Mouse (Mus musculus): ENCODE measurements around the gene Nol3. TPM values are rescaled to one million over a fixed set of nuclear protein-coding genes. Genes with fewer than 3 reads are reported as not detected.
"Not testable (repeated sequence)": the region's sequence is repeated elsewhere in the genome, so short reads cannot be mapped to it uniquely, and the experiment has no call there.

Gene Nol3
- polyA plus RNA-seq, 1 experiment, result 15.5 TPM

DNA sequence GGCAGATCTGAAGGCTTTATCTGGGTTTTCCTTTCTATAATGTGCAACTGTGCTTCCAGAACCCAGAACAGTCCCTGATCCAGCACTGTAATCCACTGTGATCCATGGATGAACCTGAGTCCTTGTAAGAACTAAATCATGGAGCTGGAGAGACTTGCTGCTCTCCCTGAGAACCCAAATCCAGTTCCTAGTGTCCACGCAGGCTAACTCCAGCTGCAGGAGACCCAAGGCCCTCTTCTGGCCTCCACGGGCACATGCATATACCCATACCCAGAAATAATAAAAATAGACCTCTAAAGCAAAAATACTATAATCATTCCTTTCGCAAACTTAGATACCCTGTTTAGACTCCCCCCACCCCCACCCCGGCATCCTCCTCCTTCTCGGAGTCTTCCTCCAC is 12.3 kb downstream of the Nol3 start:
- Histone ChIP-seq H3K4me3 (ENCODE audit: insufficient read depth, low read length) (peak overlapping the region; percentile 43), H3K4me1 (ENCODE audit: control insufficient read depth, insufficient read depth, low read length) (peaks cover 2% of the 10 kb centered on the region; the same call in 1 of the 2 replicates), H3K27ac (ENCODE audit: insufficient read depth, low read length) (no peak overlapping the region)
- no peak for TF ChIP-seq POLR2A (IDR thresholded peaks at IDR 0.05; ENCODE audit: extremely low read depth, insufficient read depth, low read length)
- no peak for TF ChIP-seq CTCF (IDR thresholded peaks at IDR 0.05; ENCODE audit: extremely low read depth, insufficient read depth, low read length)

- H3K4me1 ChIP-seq (ENCODE audit: control insufficient read depth, insufficient read depth, low read length), result peaks cover 2% of the 10 kb centered on the region; the same call in 1 of the 2 replicates
- H3K4me3 ChIP-seq (ENCODE audit: insufficient read depth, low read length), result peak overlapping the region; percentile 43
- H3K27ac ChIP-seq (ENCODE audit: insufficient read depth, low read length), result peak overlapping the region; percentile 18; the same call in 1 of the 2 replicates
- TF ChIP-seq POLR2A (IDR thresholded peaks at IDR 0.05; ENCODE audit: extremely low read depth, insufficient read depth, low read length) (peak; percentile 58; the same call in 1 of the 2 replicates), CTCF (IDR thresholded peaks at IDR 0.05; ENCODE audit: extremely low read depth, insufficient read depth, low read length) (no peak)
Observed at GRCm38 (mm10) chr8:105288958-105289732, 13.2 kb downstream of the Nol3 start.

- TF ChIP-seq POLR2A (IDR thresholded peaks at IDR 0.05; ENCODE audit: extremely low read depth, insufficient read depth, low read length) (no peak), CTCF (IDR thresholded peaks at IDR 0.05; ENCODE audit: extremely low read depth, insufficient read depth, low read length) (peak; percentile 42; the same call in 1 of the 2 replicates)
- Histone ChIP-seq H3K4me3 (ENCODE audit: insufficient read depth, low read length) (peak within 1 kb of the TSS; percentile 43), H3K4me1 (ENCODE audit: control insufficient read depth, insufficient read depth, low read length) (peaks cover 2% of the 10 kb centered on the region; the same call in 1 of the 2 replicates), H3K27ac (ENCODE audit: insufficient read depth, low read length) (peak within 1 kb of the TSS; percentile 18; the same call in 1 of the 2 replicates)
Observed at GRCm38 (mm10) chr8:105289805-105290460, 14.0 kb downstream of the Nol3 start, which contains the start of gene 4931428F04Rik. Gene 4931428F04Rik (minus strand): TSS chr8:105289864.

DNA sequence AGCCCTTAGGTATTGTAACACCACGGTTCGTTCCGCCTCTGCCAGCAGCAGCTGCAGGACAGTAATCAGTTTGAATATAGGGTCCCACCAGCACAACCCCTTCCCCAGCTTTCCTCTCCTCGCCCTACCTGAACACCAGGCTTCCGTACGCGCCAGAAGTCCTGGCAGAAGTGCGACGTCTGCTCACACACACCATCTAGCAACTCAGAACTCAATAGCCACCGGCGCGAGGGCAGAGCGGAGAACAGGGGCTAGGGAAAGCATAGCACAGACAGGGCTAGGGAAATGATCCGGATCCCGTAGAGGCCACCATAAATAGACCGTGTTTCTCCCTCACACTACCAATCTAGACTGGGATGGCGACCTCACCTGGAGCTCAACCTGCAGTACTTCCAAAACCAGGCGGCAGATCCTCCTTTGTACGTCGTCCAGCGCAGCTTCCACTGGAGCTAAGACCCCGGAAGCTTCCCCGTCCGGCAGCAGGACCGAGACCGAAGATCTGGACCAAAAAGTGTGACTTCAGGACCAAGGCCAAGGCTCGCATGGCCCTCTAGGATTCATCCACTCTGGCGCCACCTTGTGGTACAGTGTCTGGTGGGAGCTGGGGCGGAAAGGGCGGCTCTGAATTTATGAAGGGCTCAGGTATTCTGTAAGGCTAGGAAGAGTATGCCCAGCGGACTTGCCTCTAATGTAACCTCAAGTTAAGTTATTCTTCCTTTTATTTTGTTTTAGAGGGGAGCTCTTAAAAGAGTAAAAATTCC is 14.8 kb downstream of the Nol3 start:
- peaks cover 2% of the 10 kb centered on the region; the same call in 1 of the 2 replicates for H3K4me1 ChIP-seq (ENCODE audit: control insufficient read depth, insufficient read depth, low read length)
- no peak overlapping the region; the same call in 1 of the 2 replicates for H3K4me3 ChIP-seq (ENCODE audit: insufficient read depth, low read length)
- no peak overlapping the region for H3K27ac ChIP-seq (ENCODE audit: insufficient read depth, low read length)
- TF ChIP-seq POLR2A (IDR thresholded peaks at IDR 0.05; ENCODE audit: extremely low read depth, insufficient read depth, low read length), result no peak
- peak; percentile 71 for TF ChIP-seq CTCF (IDR thresholded peaks at IDR 0.05; ENCODE audit: extremely low read depth, insufficient read depth, low read length)

DNA sequence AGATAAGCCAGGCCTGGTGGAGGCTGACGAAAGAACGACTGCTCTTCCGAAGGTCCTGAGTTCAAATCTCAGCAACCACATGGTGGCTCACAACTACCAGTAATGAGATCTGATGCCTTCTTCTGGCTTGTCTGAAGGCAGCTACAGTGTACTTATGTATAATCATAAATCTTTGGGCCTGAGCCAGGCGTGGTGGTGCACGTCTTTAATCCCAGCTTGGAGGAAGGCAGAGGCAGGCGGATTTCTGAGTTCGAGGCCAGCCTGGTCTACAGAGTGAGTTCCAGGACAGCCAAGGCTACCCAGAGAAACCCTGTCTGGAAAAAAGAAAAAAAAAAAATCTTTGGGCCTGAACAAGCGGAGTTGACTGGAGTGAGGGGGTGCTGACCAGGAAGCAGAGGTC is 15.4 kb downstream of the Nol3 start:
- not testable (repeated sequence) for H3K27ac ChIP-seq (ENCODE audit: insufficient read depth, low read length); H3K4me3 ChIP-seq (ENCODE audit: insufficient read depth, low read length); H3K4me1 ChIP-seq (ENCODE audit: control insufficient read depth, insufficient read depth, low read length)

- H3K27ac ChIP-seq (ENCODE audit: insufficient read depth, low read length); H3K4me1 ChIP-seq (ENCODE audit: control insufficient read depth, insufficient read depth, low read length); H3K4me3 ChIP-seq (ENCODE audit: insufficient read depth, low read length): not testable (repeated sequence)
- 0 out of 2 replicates have a peak, but pooled peaks have one; percentile 3 for TF ChIP-seq CTCF (IDR thresholded peaks at IDR 0.05; ENCODE audit: extremely low read depth, insufficient read depth, low read length)
Observed at GRCm38 (mm10) chr8:105291802-105292201, 15.9 kb downstream of the Nol3 start.

- Histone ChIP-seq H3K4me1 (ENCODE audit: control insufficient read depth, insufficient read depth, low read length) (peaks cover 2% of the 10 kb centered on the region; the same call in 1 of the 2 replicates), H3K4me3 (ENCODE audit: insufficient read depth, low read length) (no peak overlapping the region), H3K27ac (ENCODE audit: insufficient read depth, low read length) (no peak overlapping the region)
- TF ChIP-seq POLR2A (IDR thresholded peaks at IDR 0.05; ENCODE audit: extremely low read depth, insufficient read depth, low read length) (no peak), CTCF (IDR thresholded peaks at IDR 0.05; ENCODE audit: extremely low read depth, insufficient read depth, low read length) (no peak)
Observed at GRCm38 (mm10) chr8:105292471-105292870, 16.5 kb downstream of the Nol3 start.

- Histone ChIP-seq H3K27ac (ENCODE audit: insufficient read depth, low read length) (no peak overlapping the region), H3K4me1 (ENCODE audit: control insufficient read depth, insufficient read depth, low read length) (no peaks in the 10 kb centered on the region), H3K4me3 (ENCODE audit: insufficient read depth, low read length) (no peak overlapping the region)
- TF ChIP-seq POLR2A (IDR thresholded peaks at IDR 0.05; ENCODE audit: extremely low read depth, insufficient read depth, low read length), result no peak
Observed at GRCm38 (mm10) chr8:105293405-105293804, 17.5 kb downstream of the Nol3 start.

DNA sequence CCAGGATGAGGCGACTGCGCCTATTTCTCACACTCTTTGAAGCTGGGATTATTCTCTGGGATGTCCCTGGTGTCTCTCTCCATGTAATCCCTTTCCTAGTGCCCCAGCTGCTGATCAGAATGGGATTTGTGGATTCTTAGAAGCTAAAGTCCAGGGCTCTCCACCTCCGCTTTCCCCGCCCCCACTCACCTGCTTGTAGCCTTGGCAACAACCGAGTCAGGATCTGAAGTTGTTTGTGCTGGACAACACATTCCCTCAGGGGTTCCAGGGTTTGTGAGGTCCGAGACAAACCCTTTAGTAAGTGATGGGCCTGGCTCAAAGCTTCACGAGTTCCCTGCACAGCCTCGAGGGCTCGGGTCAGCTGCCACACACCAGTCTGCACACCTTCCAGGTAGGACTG is 18.8 kb downstream of the Nol3 start:
- no peak for TF ChIP-seq CTCF (IDR thresholded peaks at IDR 0.05; ENCODE audit: extremely low read depth, insufficient read depth, low read length)
- TF ChIP-seq POLR2A (IDR thresholded peaks at IDR 0.05; ENCODE audit: extremely low read depth, insufficient read depth, low read length), result no peak
- H3K4me1 ChIP-seq (ENCODE audit: control insufficient read depth, insufficient read depth, low read length), result 0 out of 2 replicates have a peak, but pooled peaks cover 2% of the 10 kb centered on the region
- no peak overlapping the region for H3K4me3 ChIP-seq (ENCODE audit: insufficient read depth, low read length)
- H3K27ac ChIP-seq (ENCODE audit: insufficient read depth, low read length), result no peak overlapping the region
